In the genomic region with DNA sequence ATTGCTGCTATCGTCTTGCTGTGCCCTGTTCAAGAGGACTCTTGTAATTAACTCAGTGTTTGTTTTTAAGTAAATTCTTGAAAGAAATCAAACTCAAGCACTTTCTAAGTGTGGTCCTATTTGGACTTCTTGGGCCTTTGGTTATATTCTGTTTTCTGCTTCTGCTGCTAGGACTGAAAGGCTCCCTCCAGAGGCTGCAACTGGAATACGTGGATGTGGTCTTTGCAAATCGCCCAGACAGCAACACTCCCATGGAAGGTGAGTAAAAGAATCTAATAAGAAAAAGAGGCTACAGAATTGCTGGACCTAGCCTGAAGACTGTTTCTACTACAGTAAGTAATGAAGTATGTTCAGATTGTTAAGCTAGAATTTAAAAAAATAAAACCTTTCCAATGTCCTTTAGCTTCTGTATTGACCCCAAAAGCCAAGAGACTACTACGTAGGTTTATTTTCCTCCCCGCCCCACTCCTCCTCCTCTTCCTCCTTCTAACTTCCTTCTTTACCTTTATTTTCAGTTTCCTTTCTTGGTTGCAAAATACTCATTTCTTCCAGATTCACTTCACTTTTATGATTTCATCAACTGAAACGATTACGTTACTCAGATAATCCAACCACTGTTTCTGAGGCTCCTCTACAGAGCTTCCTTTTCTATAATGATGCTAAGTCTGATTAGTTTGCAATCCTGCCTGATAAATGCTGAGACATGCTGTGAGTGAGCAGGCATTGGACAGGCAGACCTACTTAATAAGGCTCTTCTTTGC, we compare ENCODE assay signal across 9 mouse cellular contexts.
DNase-seq lines count a peak whose midpoint lies in the region; ATAC-seq and TF ChIP-seq lines count a peak whose summit lies in the region.
"Had no signal": no experiment of that assay in that cellular context is flagged by ENCODE, and none has a peak within 500 bp of the region (broad histone marks: within the 10 kb centered on the region; RNA-seq: fewer than 3 reads in every experiment).

No protein-coding gene starts in this region.

- H3K4me2 ChIP-seq in midbrain, postnatal 0 days (ENCODE audit: low read depth, low read length, poor library complexity, severe bottlenecking) = no peak overlapping the region
- no peak overlapping the region for H3K4me2 ChIP-seq in midbrain, embryonic 16.5 days (ENCODE audit: low read length)
- H3K4me2 ChIP-seq in midbrain, embryonic 13.5 days (replicated peaks) = no peak overlapping the region
- H3K4me2 ChIP-seq in forebrain, embryonic 13.5 days = no peak overlapping the region
- H3K4me2 ChIP-seq: lung, embryonic 15.5 days had no signal

- intact Hi-C loops in gastrocnemius, adult 2 months (cut with DNase I) = loop anchor here (2.0 to 10.0 kb wide), 3 partner anchors 335 to 611 kb away; no protein-coding TSS in a partner anchor
- intact Hi-C loops in gastrocnemius, postnatal 14 days (cut with DNase I; ENCODE audit: low total_unique reads) = loop anchor here (5.0 kb wide), 1 partner anchor 33 kb away; no protein-coding TSS in a partner anchor

- no peaks in the 10 kb centered on the region for H3K9me3 ChIP-seq in midbrain, postnatal 0 days (ENCODE audit: low read length)
- no peaks in the 10 kb centered on the region for H3K9me3 ChIP-seq in midbrain, embryonic 16.5 days (replicated peaks; ENCODE audit: control insufficient read depth, low read length, poor library complexity, severe bottlenecking)
- H3K9me3 ChIP-seq in midbrain, embryonic 13.5 days = no peaks in the 10 kb centered on the region
- H3K9me3 ChIP-seq in forebrain, embryonic 13.5 days (replicated peaks) = no peaks in the 10 kb centered on the region
- H3K9me3 ChIP-seq: lung, embryonic 15.5 days had no signal

- ATAC-seq in midbrain, postnatal 0 days (ENCODE audit: low FRiP score) = no peak
- no peak for ATAC-seq in midbrain, embryonic 16.5 days
- no peak for ATAC-seq in midbrain, embryonic 13.5 days
- no peak for ATAC-seq in forebrain, embryonic 13.5 days

- no peak overlapping the region for H3K9ac ChIP-seq in midbrain, postnatal 0 days (replicated peaks; ENCODE audit: low read length, poor library complexity, severe bottlenecking)
- no peak overlapping the region for H3K9ac ChIP-seq in midbrain, embryonic 16.5 days (ENCODE audit: low read depth, low read length)
- H3K9ac ChIP-seq in midbrain, embryonic 13.5 days (replicated peaks) = no peak overlapping the region
- H3K9ac ChIP-seq in forebrain, embryonic 13.5 days = no peak overlapping the region
- H3K9ac ChIP-seq: lung, embryonic 15.5 days had no signal

- H3K4me3 ChIP-seq in gastrocnemius, adult 2 months = no peak overlapping the region
- H3K4me3 ChIP-seq in midbrain, postnatal 0 days (ENCODE audit: low read depth, low read length) = no peak overlapping the region
- no peak overlapping the region for H3K4me3 ChIP-seq in midbrain, embryonic 16.5 days (ENCODE audit: low read depth, low read length)
- H3K4me3 ChIP-seq in midbrain, embryonic 13.5 days (replicated peaks) = no peak overlapping the region
- no peak overlapping the region for H3K4me3 ChIP-seq in forebrain, embryonic 13.5 days
- H3K4me3 ChIP-seq: lung, embryonic 15.5 days had no signal

- no peaks in the 10 kb centered on the region for H3K4me1 ChIP-seq in midbrain, postnatal 0 days (ENCODE audit: insufficient read depth, low read length)
- H3K4me1 ChIP-seq in midbrain, embryonic 16.5 days (ENCODE audit: control insufficient read depth, insufficient read depth, low read length) = no peaks in the 10 kb centered on the region
- no peaks in the 10 kb centered on the region for H3K4me1 ChIP-seq in midbrain, embryonic 13.5 days (replicated peaks)
- no peaks in the 10 kb centered on the region for H3K4me1 ChIP-seq in forebrain, embryonic 13.5 days

- peak; percentile 32 for DNase-seq in gastrocnemius, adult 2 months
- no peak for DNase-seq in gastrocnemius, postnatal 14 days
- DNase-seq in midbrain, postnatal 0 days (ENCODE audit: low spot score) = peak; percentile 42
- peak; percentile 40 for DNase-seq in brain, embryonic 14.5 days (ENCODE audit: low read depth)
- peak; percentile 7 for DNase-seq in naive thymus-derived CD4-positive, alpha-beta T cell, adult 2 months (ENCODE audit: low read depth)

- no peaks in the 10 kb centered on the region for H3K36me3 ChIP-seq in midbrain, postnatal 0 days (ENCODE audit: insufficient read depth, low read length)
- no peaks in the 10 kb centered on the region for H3K36me3 ChIP-seq in midbrain, embryonic 16.5 days (ENCODE audit: control insufficient read depth, insufficient read depth, low read length)
- H3K36me3 ChIP-seq in midbrain, embryonic 13.5 days = no peaks in the 10 kb centered on the region
- no peaks in the 10 kb centered on the region for H3K36me3 ChIP-seq in forebrain, embryonic 13.5 days (ENCODE audit: poor library complexity, severe bottlenecking)
- H3K36me3 ChIP-seq: lung, embryonic 15.5 days had no signal

- H3K27me3 ChIP-seq in midbrain, postnatal 0 days (ENCODE audit: insufficient read depth, low read length) = no peaks in the 10 kb centered on the region
- no peaks in the 10 kb centered on the region for H3K27me3 ChIP-seq in midbrain, embryonic 16.5 days (ENCODE audit: control insufficient read depth, insufficient read depth, low read depth, low read length)
- H3K27me3 ChIP-seq in midbrain, embryonic 13.5 days = no peaks in the 10 kb centered on the region
- no peaks in the 10 kb centered on the region for H3K27me3 ChIP-seq in forebrain, embryonic 13.5 days
- H3K27me3 ChIP-seq: lung, embryonic 15.5 days had no signal

- peak; percentile 62 for TF ChIP-seq CTCF in gastrocnemius, adult 2 months (IDR thresholded peaks at IDR 0.05)
- peak; percentile 68 for TF ChIP-seq CTCF in midbrain, postnatal 0 days (IDR thresholded peaks at IDR 0.05)
- peak; percentile 51; the same call in 1 of the 2 replicates for TF ChIP-seq CTCF in brain, embryonic 14.5 days (IDR thresholded peaks at IDR 0.05; ENCODE audit: borderline replicate concordance, extremely low read depth, insufficient read depth, insufficient read length)

- H3K27ac ChIP-seq in gastrocnemius, adult 2 months = no peak overlapping the region
- no peak overlapping the region for H3K27ac ChIP-seq in midbrain, postnatal 0 days (ENCODE audit: low read depth, low read length)
- no peak overlapping the region for H3K27ac ChIP-seq in midbrain, embryonic 16.5 days (ENCODE audit: low read length)
- no peak overlapping the region for H3K27ac ChIP-seq in midbrain, embryonic 13.5 days
- no peak overlapping the region for H3K27ac ChIP-seq in forebrain, embryonic 13.5 days
- H3K27ac ChIP-seq: lung, embryonic 15.5 days had no signal

- 70% methylated on average over 7 of the region's 7 CpGs for WGBS in midbrain, postnatal 0 days
- WGBS in midbrain, embryonic 16.5 days = 70% methylated on average over 7 of the region's 7 CpGs
- WGBS in midbrain, embryonic 13.5 days = 69% methylated on average over 7 of the region's 7 CpGs
- WGBS in forebrain, embryonic 13.5 days = 70% methylated on average over 7 of the region's 7 CpGs

- no peak for TF ChIP-seq POLR2A in brain, embryonic 14.5 days (IDR thresholded peaks at IDR 0.05; ENCODE audit: borderline replicate concordance, extremely low read depth, insufficient read depth, insufficient read length, poor library complexity, severe bottlenecking)
